Mouse (Mus musculus): ENCODE results near the gene Nab2.

DNA sequence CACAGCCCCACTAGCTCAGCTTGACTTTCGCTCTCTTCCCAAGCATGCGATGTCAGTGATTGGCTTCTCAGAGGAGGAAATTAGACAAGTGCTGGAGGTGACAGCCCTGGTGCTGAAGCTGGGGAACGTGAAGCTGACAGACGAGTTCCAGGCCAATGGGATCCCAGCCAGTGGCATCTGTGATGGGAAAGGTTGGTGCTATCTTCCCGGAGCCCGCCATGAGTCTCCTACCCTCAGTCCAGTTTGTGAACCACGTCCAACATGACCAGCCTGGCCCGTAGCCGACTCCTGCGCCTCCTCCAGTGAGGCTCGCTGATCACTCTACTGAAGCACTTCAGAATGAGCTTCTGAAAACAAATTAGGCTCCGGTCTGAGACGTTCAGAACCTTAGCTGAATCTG, 42.0 kb upstream of the Nab2 start:
- TF ChIP-seq CTCF (conservative IDR thresholded peaks at IDR 0.05; ENCODE audit: low read length) (no peak), NANOG (IDR thresholded peaks at IDR 0.05; ENCODE audit: borderline replicate concordance, low read length) (no peak), POU5F1 (IDR thresholded peaks at IDR 0.05; ENCODE audit: borderline replicate concordance, low read length) (no peak)
